Mouse (Mus musculus) midbrain, postnatal 0 days (tissue): ENCODE measurements around the gene Oaz3. TPM values are rescaled to one million over a fixed set of nuclear protein-coding genes. Genes with fewer than 3 reads are reported as not detected.

ENCODE experiments used
- ATAC-seq: fragments of 200-750 bp; cut with Nextera tagmentation; 2 replicates; pipeline ENCODE4 v1.8.0; 2017; ENCODE audit warnings: moderate number of reproducible peaks, mild to moderate bottlenecking, moderate TSS enrichment, moderate library complexity; ENCODE audit not compliant: low FRiP score
- DNase-seq: peaks from one replicate; pipeline ENCODE4 v3.0.0-alpha.2; 2015; ENCODE audit warnings: low spot score
- H3K27ac ChIP-seq: fragments of 300-500 bp; sonication (generic); 2 replicates; pipeline ENCODE4 v1.5.1; 2014; ENCODE audit warnings: low read depth, mild to moderate bottlenecking, low read length, mixed read lengths
- H3K27me3 ChIP-seq: fragments of 300-500 bp; sonication (generic); 2 replicates; pipeline ENCODE4 v1.6.1; 2014; ENCODE audit warnings: low read length, control low read depth, mixed read lengths; ENCODE audit not compliant: insufficient read depth
- H3K36me3 ChIP-seq: fragments of 300-500 bp; sonication (generic); 2 replicates; pipeline ENCODE4 v1.6.1; 2014; ENCODE audit warnings: low read length, control low read depth, mixed read lengths; ENCODE audit not compliant: insufficient read depth
- H3K4me1 ChIP-seq: fragments of 300-500 bp; sonication (generic); 2 replicates; pipeline ENCODE4 v1.6.1; 2014; ENCODE audit warnings: mild to moderate bottlenecking, control low read depth, antibody characterized with exemption, low read length, mixed read lengths; ENCODE audit not compliant: insufficient read depth
- H3K4me2 ChIP-seq: fragments of 300-500 bp; sonication (generic); 2 replicates; pipeline ENCODE4 v1.6.1; 2014; ENCODE audit warnings: low read depth, mild to moderate bottlenecking, low read length, mixed read lengths; ENCODE audit not compliant: poor library complexity, severe bottlenecking
- H3K4me3 ChIP-seq: fragments of 300-500 bp; sonication (generic); 2 replicates; pipeline ENCODE4 v1.5.1; 2014; ENCODE audit warnings: low read depth, mild to moderate bottlenecking, low read length, moderate library complexity
- H3K9ac ChIP-seq: fragments of 300-500 bp; sonication (generic); replicated peaks from 2 replicates; pipeline ENCODE4 v1.6.1; 2014; ENCODE audit warnings: mild to moderate bottlenecking, low read length, moderate library complexity, mixed read lengths; ENCODE audit not compliant: poor library complexity, severe bottlenecking
- H3K9me3 ChIP-seq: fragments of 300-500 bp; sonication (generic); 2 replicates; pipeline ENCODE4 v1.6.1; 2016; ENCODE audit warnings: low read length, control low read depth
- CTCF ChIP-seq: IDR thresholded peaks from 2 replicates; pipeline ENCODE4 v1.5.1; 2016; ENCODE audit warnings: antibody characterized with exemption, mild to moderate bottlenecking
- WGBS: fragments of 180-500 bp; shearing (Covaris S2); extraction: QIAGEN DNeasy Blood & Tissue Kit; methylation state at CpG from one replicate; pipeline ENCODE4 v1.1.7; 2014; 5-methylcytosine and 5-hydroxymethylcytosine counted together
- polyA plus RNA-seq: library from polyadenylated mRNA; unstranded; fragments of >200 nt; fragmentation: Nextera tagmentation; extraction: Ambion mirVana; gene quantifications from 2 replicates; pipeline ENCODE4 v1.2.1, GENCODE M21; 2015
- total RNA-seq: library from RNA; depleted of rRNA; stranded (reverse); fragments of >200 nt; gene quantifications from 2 replicates; pipeline ENCODE4 v1.2.3, GENCODE M21; 2014

Gene Oaz3
- total and polyA plus RNA-seq, 2 experiments from 2014 or later = 0.68 TPM; not detected in 1

DNA sequence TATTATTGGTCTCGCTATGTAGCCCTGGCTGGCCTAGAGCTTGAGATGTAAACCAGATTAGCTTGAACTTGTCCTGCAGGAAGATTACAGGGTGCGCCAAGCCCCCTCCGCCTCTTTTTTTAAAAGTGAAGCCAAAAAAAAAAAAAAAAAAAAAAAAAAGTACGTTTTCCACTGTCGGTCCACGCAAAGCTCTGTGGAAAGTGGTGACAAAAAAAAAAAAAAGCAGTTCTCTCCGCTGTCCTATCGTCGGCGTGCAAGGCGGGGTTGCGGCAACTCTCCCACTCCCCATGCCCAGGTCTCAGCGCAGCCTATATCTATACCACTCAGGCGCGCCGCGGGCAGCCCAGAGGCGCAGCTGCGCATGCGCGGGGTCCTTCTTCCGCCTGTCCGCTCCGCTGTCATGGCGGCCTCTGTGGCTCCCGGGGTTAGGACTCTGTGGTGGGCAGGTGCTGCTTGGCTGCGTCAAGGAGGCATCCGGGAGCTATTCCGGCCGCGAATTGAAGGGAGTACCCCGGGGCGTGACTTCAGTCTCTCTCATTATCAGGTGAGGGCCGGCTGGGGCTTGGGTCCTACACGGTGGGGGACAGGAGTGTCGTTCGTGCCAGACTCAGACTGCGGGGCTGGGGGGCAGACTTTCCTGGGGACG lies 641 bp downstream of the Oaz3 start, which contains the start of gene Mrpl9:
TSS of gene Mrpl9 (plus strand) at position 368 of the 646 bp plus-strand sequence.
- Histone ChIP-seq H3K9me3 (no peaks in the 10 kb centered on the region), H3K36me3 (peaks cover 23% of the 10 kb centered on the region), H3K9ac (peak within 1 kb of the TSS; percentile 66), H3K4me1 (no peaks in the 10 kb centered on the region), H3K4me2 (peak within 1 kb of the TSS; percentile 91), H3K27ac (peak within 1 kb of the TSS; percentile 52; the same call in 1 of the 2 replicates), H3K4me3 (peak within 1 kb of the TSS; percentile 63), H3K27me3 (no peaks in the 10 kb centered on the region)
- ATAC-seq (peak; percentile 97), DNase-seq (peak; percentile 98)
- under 1% methylated on average over 39 of the region's 39 CpGs for WGBS
- peak; percentile 4; the same call in 1 of the 2 replicates for TF ChIP-seq CTCF

GRCm38 (mm10) chr3:94441182-94441581 lies 2.5 kb downstream of the Oaz3 start:
- no peaks in the 10 kb centered on the region for H3K4me1 ChIP-seq
- no peak overlapping the region for H3K27ac ChIP-seq
- no peak overlapping the region for H3K9ac ChIP-seq
- TF ChIP-seq CTCF = peak; percentile 67
- H3K27me3 ChIP-seq = no peaks in the 10 kb centered on the region
- DNase-seq = peak; percentile 43
- no peak for ATAC-seq
- no peak overlapping the region for H3K4me2 ChIP-seq
- H3K36me3 ChIP-seq = peaks cover 11% of the 10 kb centered on the region; the same call in 1 of the 2 replicates
- H3K9me3 ChIP-seq = no peaks in the 10 kb centered on the region
- no peak overlapping the region for H3K4me3 ChIP-seq
- 43% methylated on average over 3 of the region's 3 CpGs for whole genome bisulfite sequencing

DNA sequence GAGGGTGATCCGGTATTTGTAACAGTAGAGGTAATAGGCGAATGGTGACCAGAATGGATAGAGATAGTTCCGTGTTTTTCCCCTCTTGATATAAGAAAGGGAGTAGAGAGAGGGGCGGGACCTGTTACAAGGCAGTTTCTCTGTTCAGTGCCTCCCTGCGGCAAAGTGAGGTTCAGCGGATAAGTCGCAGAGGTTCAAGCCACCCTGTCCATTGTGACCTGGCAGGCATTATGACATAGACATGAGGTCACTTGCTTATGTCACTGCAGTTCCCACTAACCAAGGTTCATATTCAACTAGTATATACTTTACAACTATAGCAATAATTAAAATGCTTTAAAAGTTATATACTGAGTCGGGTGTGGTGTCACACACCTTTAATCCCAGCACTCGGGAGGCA lies 7.3 kb downstream of the Oaz3 start:
- Histone ChIP-seq H3K9ac (no peak overlapping the region), H3K4me1 (no peaks in the 10 kb centered on the region), H3K36me3 (no peaks in the 10 kb centered on the region), H3K27me3 (no peaks in the 10 kb centered on the region), H3K4me3 (no peak overlapping the region), H3K4me2 (no peak overlapping the region), H3K9me3 (no peaks in the 10 kb centered on the region), H3K27ac (no peak overlapping the region)
- 83% methylated on average over 9 of the region's 9 CpGs for WGBS
- ATAC-seq = no peak
- no peak for TF ChIP-seq CTCF
- DNase-seq = no peak

GRCm38 (mm10) chr3:94434305-94434704 lies 9.4 kb downstream of the Oaz3 start:
- Histone ChIP-seq H3K27me3 (no peaks in the 10 kb centered on the region), H3K4me2 (no peak overlapping the region), H3K4me1 (no peaks in the 10 kb centered on the region), H3K36me3 (no peaks in the 10 kb centered on the region; the same call in none of the 2 replicates), H3K27ac (no peak overlapping the region), H3K9me3 (no peaks in the 10 kb centered on the region), H3K9ac (no peak overlapping the region), H3K4me3 (no peak overlapping the region)
- WGBS = 94% methylated on average over 2 of the region's 2 CpGs
- no peak for TF ChIP-seq CTCF
- ATAC-seq = no peak
- no peak for DNase-seq

- ATAC-seq = no peak
- H3K36me3 ChIP-seq = no peaks in the 10 kb centered on the region; the same call in none of the 2 replicates
- 84% methylated on average over 2 of the region's 2 CpGs for WGBS
- no peaks in the 10 kb centered on the region for H3K9me3 ChIP-seq
- H3K27ac ChIP-seq = no peak overlapping the region
- TF ChIP-seq CTCF = no peak
- no peak overlapping the region for H3K9ac ChIP-seq
- no peak overlapping the region for H3K4me2 ChIP-seq
- H3K4me3 ChIP-seq = no peak overlapping the region
- DNase-seq = no peak
- H3K27me3 ChIP-seq = no peaks in the 10 kb centered on the region
- H3K4me1 ChIP-seq = no peaks in the 10 kb centered on the region
Measured at GRCm38 (mm10) chr3:94430980-94431379, 12.7 kb downstream of the Oaz3 start.

- peak; percentile 99 for DNase-seq
Measured at GRCm38 (mm10) chr3:94413031-94413679, 30.6 kb downstream of the Oaz3 start, which contains the start of gene Tdrkh. Gene Tdrkh, plus strand, starts transcription at chr3:94413273.

More at GRCm38 (mm10) chr3:94413031-94413679, 30.6 kb downstream of the Oaz3 start, which contains the start of gene Tdrkh:
- Histone ChIP-seq H3K36me3 (no peaks in the 10 kb centered on the region), H3K4me1 (peaks cover 5% of the 10 kb centered on the region; the same call in 1 of the 2 replicates), H3K9me3 (no peaks in the 10 kb centered on the region), H3K9ac (peak within 1 kb of the TSS; percentile 66), H3K27ac (peak within 1 kb of the TSS; percentile 64), H3K4me3 (peak within 1 kb of the TSS; percentile 56), H3K4me2 (peak within 1 kb of the TSS; percentile 89), H3K27me3 (no peaks in the 10 kb centered on the region)
- peak; percentile 58 for TF ChIP-seq CTCF
- peak; percentile 99 for ATAC-seq
- WGBS = 6% methylated on average over 52 of the region's 52 CpGs
